Mouse (Mus musculus) hindbrain, postnatal 0 days (tissue): Measurements from ENCODE around the gene Dnaja2. TPM values are rescaled to one million over a fixed set of nuclear protein-coding genes. Genes with fewer than 3 reads are reported as not detected.

Experiments used
- ATAC-seq: fragments of 200-750 bp; cut with Nextera tagmentation; 2 replicates; pipeline ENCODE4 v1.8.0; 2017; ENCODE audit warnings: mild to moderate bottlenecking, moderate TSS enrichment, moderate library complexity
- DNase-seq: peaks from one replicate; pipeline ENCODE4 v3.0.0-alpha.2; 2015; ENCODE audit warnings: low spot score
- H3K27ac ChIP-seq: fragments of 300-500 bp; sonication (generic); 2 replicates; pipeline ENCODE4 v1.5.1; 2014; ENCODE audit warnings: mild to moderate bottlenecking
- H3K27me3 ChIP-seq: fragments of 300-500 bp; sonication (generic); 2 replicates; pipeline ENCODE4 v1.6.1; 2014; ENCODE audit warnings: low read length, mixed read lengths; ENCODE audit not compliant: insufficient read depth
- H3K36me3 ChIP-seq: fragments of 300-500 bp; sonication (generic); 2 replicates; pipeline ENCODE4 v1.6.1; 2014; ENCODE audit warnings: low read length, mixed read lengths; ENCODE audit not compliant: insufficient read depth
- H3K4me1 ChIP-seq: fragments of 300-500 bp; sonication (generic); 2 replicates; pipeline ENCODE4 v1.6.1; 2014; ENCODE audit warnings: antibody characterized with exemption, low read length, mixed read lengths; ENCODE audit not compliant: insufficient read depth
- H3K4me2 ChIP-seq: fragments of 300-500 bp; sonication (generic); 2 replicates; pipeline ENCODE4 v1.6.1; 2014; ENCODE audit warnings: low read depth, mild to moderate bottlenecking, low read length, moderate library complexity, mixed read lengths
- H3K4me3 ChIP-seq: fragments of 300-500 bp; sonication (generic); 2 replicates; pipeline ENCODE4 v1.5.1; 2014; ENCODE audit warnings: low read length
- H3K9ac ChIP-seq: fragments of 300-500 bp; sonication (generic); replicated peaks from 2 replicates; pipeline ENCODE4 v1.6.1; 2014; ENCODE audit warnings: mild to moderate bottlenecking, low read length, moderate library complexity, mixed read lengths
- H3K9me3 ChIP-seq: fragments of 300-500 bp; sonication (generic); 2 replicates; pipeline ENCODE4 v1.6.1; 2016; ENCODE audit warnings: low read length, mixed read lengths
- CTCF ChIP-seq: IDR thresholded peaks from 2 replicates; pipeline ENCODE4 v1.5.1; 2016; ENCODE audit warnings: antibody characterized with exemption, control low read depth, low read depth
- WGBS: fragments of 180-500 bp; shearing (Covaris S2); extraction: QIAGEN DNeasy Blood & Tissue Kit; methylation state at CpG from one replicate; pipeline ENCODE4 v1.1.7; 2014; 5-methylcytosine and 5-hydroxymethylcytosine counted together
- polyA plus RNA-seq: library from polyadenylated mRNA; unstranded; fragments of >200 nt; fragmentation: Nextera tagmentation; extraction: Ambion mirVana; gene quantifications from 2 replicates; pipeline ENCODE4 v1.2.1, GENCODE M21; 2015
- total RNA-seq: library from RNA; depleted of rRNA; stranded (reverse); fragments of >200 nt; gene quantifications from 2 replicates; pipeline ENCODE4 v1.2.3, GENCODE M21; 2014

Dnaja2 gene
- total and polyA plus RNA-seq, 2 experiments from 2014 or later = 43.9 to 156 TPM

DNA sequence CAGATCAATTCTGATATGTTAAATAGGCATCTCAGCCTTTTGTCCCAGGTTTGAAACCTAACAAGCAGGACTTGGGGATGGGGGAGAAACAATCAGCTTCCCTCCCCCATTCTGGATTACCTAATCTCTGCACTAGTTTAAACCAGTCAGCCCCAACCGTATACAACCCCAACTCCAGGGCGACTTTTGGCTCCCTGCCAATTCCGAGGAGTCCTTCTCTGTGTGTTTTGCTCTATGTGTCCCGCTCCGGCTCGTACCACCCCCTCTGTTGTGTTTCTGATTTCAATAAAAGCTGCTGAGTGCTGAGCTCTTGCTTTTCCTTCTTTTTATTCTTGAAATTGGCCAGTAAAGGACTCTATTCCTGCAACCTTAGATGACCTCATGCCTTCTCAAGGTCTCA is 40.2 kb upstream of the Dnaja2 start:
- no peaks in the 10 kb centered on the region for H3K4me1 ChIP-seq
- H3K27ac ChIP-seq = no peak overlapping the region
- no peak overlapping the region for H3K9ac ChIP-seq
- no peak for TF ChIP-seq CTCF
- H3K4me2 ChIP-seq = no peak overlapping the region
- H3K27me3 ChIP-seq = no peaks in the 10 kb centered on the region
- H3K36me3 ChIP-seq = no peaks in the 10 kb centered on the region
- peak; percentile 56; the same call in 1 of the 2 replicates for ATAC-seq
- no peak overlapping the region for H3K4me3 ChIP-seq
- no peaks in the 10 kb centered on the region for H3K9me3 ChIP-seq
- DNase-seq = peak; percentile 29
- 33% methylated on average over 6 of the region's 6 CpGs for WGBS

DNA sequence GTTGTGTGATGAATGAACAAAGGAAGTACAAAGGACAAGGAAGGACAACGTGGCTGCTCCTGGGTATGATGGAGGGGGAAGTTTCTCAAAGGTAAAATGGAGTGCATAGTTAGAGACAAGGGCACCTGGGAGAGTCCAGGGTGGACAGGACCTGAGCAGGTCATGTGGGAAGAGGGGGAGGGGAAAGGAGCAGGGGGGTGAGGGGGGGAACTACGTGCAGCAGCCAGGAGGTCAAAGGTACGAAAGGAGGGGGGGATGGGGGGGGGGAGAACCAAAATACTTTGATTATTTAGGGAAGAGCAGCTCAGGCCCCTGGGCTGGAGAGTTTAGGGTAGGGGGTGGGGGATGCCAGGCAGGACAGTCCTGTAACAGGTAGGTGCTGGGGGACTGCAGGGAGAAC is 39.8 kb upstream of the Dnaja2 start:
- Histone ChIP-seq H3K27me3 (no peaks in the 10 kb centered on the region), H3K9me3 (no peaks in the 10 kb centered on the region), H3K9ac (no peak overlapping the region), H3K4me2 (no peak overlapping the region), H3K4me1 (no peaks in the 10 kb centered on the region), H3K4me3 (no peak overlapping the region), H3K36me3 (no peaks in the 10 kb centered on the region), H3K27ac (no peak overlapping the region)
- ATAC-seq (no peak), DNase-seq (no peak)
- 57% methylated on average over 3 of the region's 3 CpGs for WGBS
- TF ChIP-seq CTCF = no peak

DNA sequence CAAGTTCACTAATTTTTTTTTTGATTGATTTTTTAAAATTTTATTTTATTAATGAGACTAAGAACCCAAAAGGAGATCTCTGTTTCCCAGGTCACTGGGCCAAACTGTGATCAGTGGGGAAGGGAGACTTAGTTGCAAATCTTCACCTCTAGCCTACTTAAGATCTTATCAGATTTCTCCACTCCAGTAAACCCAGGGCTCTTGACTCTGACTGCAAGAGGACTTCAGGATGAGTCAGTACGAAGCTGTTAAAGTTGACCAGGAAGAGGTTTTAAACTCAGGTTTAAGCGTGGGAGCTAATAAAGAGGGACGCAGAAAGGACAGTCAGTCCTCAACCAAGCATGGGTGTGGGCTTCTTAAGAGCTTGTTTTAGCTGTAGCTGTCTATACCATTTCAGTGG is 38.2 kb upstream of the Dnaja2 start:
- Histone ChIP-seq H3K4me2 (no peak overlapping the region), H3K4me1 (no peaks in the 10 kb centered on the region), H3K36me3 (no peaks in the 10 kb centered on the region), H3K9me3 (no peaks in the 10 kb centered on the region), H3K27ac (no peak overlapping the region), H3K9ac (no peak overlapping the region), H3K4me3 (no peak overlapping the region), H3K27me3 (no peaks in the 10 kb centered on the region)
- 96% methylated on average over 3 of the region's 3 CpGs for WGBS
- DNase-seq (no peak), ATAC-seq (no peak)
- TF ChIP-seq CTCF = no peak

DNA sequence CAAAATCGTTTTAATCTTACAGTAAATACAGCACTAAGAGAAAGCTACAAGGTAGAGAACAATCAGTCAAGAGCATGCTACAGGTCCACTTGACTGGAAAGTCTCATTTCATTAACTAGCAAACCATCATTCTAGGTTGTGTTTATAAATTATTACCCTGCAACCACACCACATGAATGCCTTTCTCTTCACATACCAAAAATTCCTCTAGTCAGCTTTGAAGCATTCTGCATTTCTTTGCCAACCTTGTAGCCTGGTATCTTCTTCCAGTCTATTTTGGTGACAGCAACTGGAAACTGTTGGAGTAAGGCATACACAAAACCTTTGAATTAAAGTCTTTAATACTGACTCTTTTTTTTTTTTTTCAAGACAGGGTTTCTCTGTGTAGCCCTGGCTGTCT is 36.4 kb upstream of the Dnaja2 start:
- H3K27ac ChIP-seq = no peak overlapping the region
- 91% methylated on average over 1 of the region's 1 CpGs for WGBS
- ATAC-seq (no peak), DNase-seq (no peak)
- no peaks in the 10 kb centered on the region for H3K36me3 ChIP-seq
- TF ChIP-seq CTCF = no peak
- no peak overlapping the region for H3K9ac ChIP-seq
- H3K27me3 ChIP-seq = no peaks in the 10 kb centered on the region
- no peaks in the 10 kb centered on the region for H3K9me3 ChIP-seq
- H3K4me1 ChIP-seq = no peaks in the 10 kb centered on the region
- H3K4me2 ChIP-seq = no peak overlapping the region
- no peak overlapping the region for H3K4me3 ChIP-seq

DNA sequence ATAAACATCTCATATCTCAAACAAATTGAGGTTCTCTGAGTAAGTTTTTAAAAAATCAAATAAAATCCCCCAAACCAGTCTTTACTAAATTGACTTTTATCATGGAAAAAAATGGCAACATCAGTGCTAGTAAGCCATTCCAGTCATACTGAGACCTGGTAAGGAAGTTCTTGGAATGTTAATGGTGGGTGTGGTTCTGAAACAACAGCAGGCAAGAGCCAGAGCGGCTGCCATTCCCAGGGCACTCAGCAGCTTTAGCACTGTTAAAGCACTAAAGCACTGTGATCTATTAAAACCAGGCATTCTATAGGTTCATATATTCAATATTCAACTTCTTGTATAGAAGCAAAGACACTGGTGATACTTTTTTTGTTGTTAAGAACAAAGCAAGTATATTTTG is 35.1 kb upstream of the Dnaja2 start:
- Histone ChIP-seq H3K27ac (no peak overlapping the region), H3K27me3 (no peaks in the 10 kb centered on the region), H3K4me1 (no peaks in the 10 kb centered on the region), H3K4me3 (no peak overlapping the region), H3K9me3 (no peaks in the 10 kb centered on the region), H3K36me3 (no peaks in the 10 kb centered on the region), H3K4me2 (no peak overlapping the region), H3K9ac (no peak overlapping the region)
- ATAC-seq (no peak), DNase-seq (no peak)
- WGBS = 91% methylated on average over 1 of the region's 1 CpGs
- no peak for TF ChIP-seq CTCF

DNA sequence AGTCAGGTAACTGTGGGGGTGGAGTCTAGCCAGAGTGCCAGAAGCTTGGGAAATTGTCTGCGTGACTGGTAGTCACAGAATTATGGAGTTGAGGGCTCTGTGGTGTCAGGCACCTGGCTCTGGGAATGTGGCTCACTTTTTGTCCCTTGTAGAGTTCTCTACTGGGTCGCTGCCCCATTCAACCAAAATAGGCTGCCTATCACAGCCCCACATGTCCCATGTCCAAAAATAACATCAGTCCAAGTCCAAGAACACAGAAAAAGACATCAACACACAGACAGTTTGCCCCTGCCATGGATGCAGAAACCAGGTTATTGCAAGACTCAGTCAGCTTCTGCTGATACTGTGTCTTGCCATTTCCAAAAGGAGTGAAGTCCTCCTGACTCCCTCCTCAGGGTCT is 33.5 kb upstream of the Dnaja2 start:
- no peak overlapping the region for H3K9ac ChIP-seq
- no peak for TF ChIP-seq CTCF
- 86% methylated on average over 2 of the region's 2 CpGs for WGBS
- ATAC-seq (no peak), DNase-seq (no peak)
- no peak overlapping the region for H3K4me3 ChIP-seq
- H3K27me3 ChIP-seq = no peaks in the 10 kb centered on the region
- no peaks in the 10 kb centered on the region for H3K9me3 ChIP-seq
- no peaks in the 10 kb centered on the region for H3K36me3 ChIP-seq
- H3K4me1 ChIP-seq = no peaks in the 10 kb centered on the region
- H3K4me2 ChIP-seq = no peak overlapping the region
- H3K27ac ChIP-seq = no peak overlapping the region

DNA sequence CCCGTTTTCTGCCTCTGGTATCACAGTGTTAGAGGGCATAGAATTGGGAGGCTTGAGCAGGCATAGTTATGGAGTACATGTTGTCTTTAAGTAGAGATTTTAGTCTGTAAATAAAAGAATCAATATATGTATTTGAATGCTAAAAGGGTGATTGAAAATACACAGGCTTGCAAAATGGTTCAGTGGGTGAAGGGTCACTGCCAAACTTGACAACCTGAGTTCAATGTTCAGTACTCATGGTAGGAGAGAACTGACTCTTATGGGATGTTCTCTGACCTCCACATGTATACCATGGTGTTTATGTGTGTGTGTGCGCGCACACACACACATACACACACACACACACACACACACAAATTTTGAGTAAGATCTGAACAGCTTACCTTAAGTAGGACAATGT is 22.5 kb upstream of the Dnaja2 start:
- no peaks in the 10 kb centered on the region for H3K36me3 ChIP-seq
- ATAC-seq (no peak), DNase-seq (no peak)
- no peaks in the 10 kb centered on the region for H3K9me3 ChIP-seq
- H3K9ac ChIP-seq = no peak overlapping the region
- H3K4me2 ChIP-seq = no peak overlapping the region
- H3K27me3 ChIP-seq = no peaks in the 10 kb centered on the region
- H3K4me3 ChIP-seq = no peak overlapping the region
- H3K27ac ChIP-seq = no peak overlapping the region
- 92% methylated on average over 3 of the region's 3 CpGs for WGBS
- no peak for TF ChIP-seq CTCF
- H3K4me1 ChIP-seq = no peaks in the 10 kb centered on the region
